ENCODE assay signal across 32 mouse cellular contexts in genomic region chr15:78468379-78468937, GRCm38 (mm10). TPM values are rescaled to one million over a fixed set of nuclear protein-coding genes. Genes with fewer than 3 reads are reported as not detected.
DNase-seq lines count a peak whose midpoint lies in the region; ATAC-seq and TF ChIP-seq lines count a peak whose summit lies in the region.
"Had no signal": no experiment of that assay in that cellular context is flagged by ENCODE, and none has a peak within 500 bp of the region (broad histone marks: within the 10 kb centered on the region; RNA-seq: fewer than 3 reads in every experiment).

Gene Tmprss6, minus strand, starts transcription at chr15:78468634.

- no peak for TF ChIP-seq EP300 in liver, embryonic 14.5 days (IDR thresholded peaks at IDR 0.05; ENCODE audit: low read depth)
- TF ChIP-seq EP300 in stomach, postnatal 0 days (optimal IDR thresholded peaks at IDR 0.05): no peak

- H3K27me3 ChIP-seq in erythroblast, embryonic 14.5 days (ENCODE audit: control insufficient read depth): no peaks in the 10 kb centered on the region
- H3K27me3 ChIP-seq in liver, adult 2 months (ENCODE audit: control insufficient read depth, insufficient read depth, low read length): no peaks in the 10 kb centered on the region
- no peaks in the 10 kb centered on the region for H3K27me3 ChIP-seq in liver, embryonic 14.5 days (ENCODE audit: control insufficient read depth, insufficient read depth, low read length)
- no peaks in the 10 kb centered on the region; the same call in 1 of the 2 replicates for H3K27me3 ChIP-seq in stomach, postnatal 0 days (ENCODE audit: control insufficient read depth, insufficient read depth, low read length)
- H3K27me3 ChIP-seq: embryonic facial prominence, embryonic 13.5 days; hindbrain, embryonic 15.5 days; limb, embryonic 13.5 days had no signal

- H3K4me2 ChIP-seq in liver, embryonic 14.5 days (ENCODE audit: low read depth): peak within 1 kb of the TSS; percentile 37
- no peak within 1 kb of the TSS for H3K4me2 ChIP-seq in stomach, postnatal 0 days (replicated peaks; ENCODE audit: low read depth)
- H3K4me2 ChIP-seq: embryonic facial prominence, embryonic 13.5 days; heart, embryonic 11.5 days; hindbrain, embryonic 15.5 days; limb, embryonic 13.5 days; lung, embryonic 14.5 days had no signal

- peak within 1 kb of the TSS; percentile 83 for H3K9ac ChIP-seq in liver, adult 2 months (ENCODE audit: low read depth, low read length)
- H3K9ac ChIP-seq in liver, embryonic 14.5 days (replicated peaks): peak within 1 kb of the TSS; percentile 13; the same call in 1 of the 2 replicates
- no peak within 1 kb of the TSS for H3K9ac ChIP-seq in stomach, postnatal 0 days (ENCODE audit: low read length)
- H3K9ac ChIP-seq: embryonic facial prominence, embryonic 13.5 days; hindbrain, embryonic 15.5 days; limb, embryonic 13.5 days; lung, embryonic 14.5 days had no signal

- H3K9me3 ChIP-seq in erythroblast, embryonic 14.5 days (ENCODE audit: control insufficient read depth, low read length): no peaks in the 10 kb centered on the region
- no peaks in the 10 kb centered on the region for H3K9me3 ChIP-seq in liver, embryonic 14.5 days (ENCODE audit: control insufficient read depth, low read length)
- H3K9me3 ChIP-seq in stomach, postnatal 0 days (ENCODE audit: control insufficient read depth, low read length): no peaks in the 10 kb centered on the region
- H3K9me3 ChIP-seq: embryonic facial prominence, embryonic 13.5 days; hindbrain, embryonic 15.5 days; limb, embryonic 13.5 days had no signal

- TF ChIP-seq CTCF in liver, adult 2 months (IDR thresholded peaks at IDR 0.05; ENCODE audit: low read depth, low read length): no peak; the same call in 1 of the 2 replicates
- no peak for TF ChIP-seq CTCF in liver, embryonic 14.5 days (IDR thresholded peaks at IDR 0.05; ENCODE audit: low read depth)
- no peak for TF ChIP-seq CTCF in stomach, postnatal 0 days (IDR thresholded peaks at IDR 0.05; ENCODE audit: low read depth)

- H3K36me3 ChIP-seq in erythroblast, embryonic 14.5 days (ENCODE audit: control insufficient read depth): no peaks in the 10 kb centered on the region; the same call in 1 of the 2 replicates
- H3K36me3 ChIP-seq in liver, adult 2 months (ENCODE audit: control insufficient read depth, insufficient read depth, low read length): peaks cover 2% of the 10 kb centered on the region; the same call in 1 of the 2 replicates
- H3K36me3 ChIP-seq in liver, embryonic 14.5 days (replicated peaks; ENCODE audit: control insufficient read depth, insufficient read depth, low read depth): no peaks in the 10 kb centered on the region
- no peaks in the 10 kb centered on the region for H3K36me3 ChIP-seq in stomach, postnatal 0 days (ENCODE audit: control insufficient read depth, insufficient read depth, low read length)
- H3K36me3 ChIP-seq: embryonic facial prominence, embryonic 13.5 days; hindbrain, embryonic 15.5 days; limb, embryonic 13.5 days had no signal

- H3K79me2 ChIP-seq in liver, adult 2 months (ENCODE audit: control insufficient read depth, insufficient read depth, low read length): peaks cover 16% of the 10 kb centered on the region; the same call in 1 of the 2 replicates

- no peaks in the 10 kb centered on the region; the same call in 1 of the 2 replicates for H3K4me1 ChIP-seq in erythroblast, embryonic 14.5 days (ENCODE audit: control insufficient read depth)
- peaks cover 37% of the 10 kb centered on the region for H3K4me1 ChIP-seq in liver, adult 2 months (ENCODE audit: control insufficient read depth, insufficient read depth, low read length)
- peaks cover 0 to 7% of the 10 kb centered on the region in 2 experiments; a peak in 2 of 4 replicates for H3K4me1 ChIP-seq in liver, embryonic 14.5 days (replicated peaks; ENCODE audit: control insufficient read depth in 2 of 2, insufficient read depth in 2 of 2, low read length in 1 of 2)
- no peaks in the 10 kb centered on the region for H3K4me1 ChIP-seq in stomach, postnatal 0 days (replicated peaks; ENCODE audit: control insufficient read depth, insufficient read depth)
- H3K4me1 ChIP-seq: embryonic facial prominence, embryonic 13.5 days; hindbrain, embryonic 15.5 days; limb, embryonic 13.5 days had no signal

- WGBS in liver, adult 2 months: 20% methylated on average over 7 of the region's 7 CpGs
- WGBS in liver, embryonic 14.5 days (ENCODE audit: insufficient replicate concordance): 54% methylated on average over 7 of the region's 7 CpGs
- WGBS in stomach, postnatal 0 days: 77% methylated on average over 7 of the region's 7 CpGs

- TF ChIP-seq POLR2A in liver, adult 2 months (IDR thresholded peaks at IDR 0.05; ENCODE audit: extremely low read depth, insufficient read depth, low read length): peak; percentile 43; the same call in 1 of the 2 replicates

- H3K27ac ChIP-seq in liver, adult 2 months (replicated peaks; ENCODE audit: insufficient read depth, low read depth, low read length): peak within 1 kb of the TSS; percentile 98
- no peak within 1 kb of the TSS for H3K27ac ChIP-seq in liver, embryonic 14.5 days
- H3K27ac ChIP-seq in stomach, postnatal 0 days (replicated peaks): no peak within 1 kb of the TSS
- H3K27ac ChIP-seq: embryonic facial prominence, embryonic 13.5 days; hindbrain, embryonic 15.5 days; limb, embryonic 13.5 days had no signal

- DNase-seq in liver, adult 2 months (ENCODE audit: extremely low read depth, low read depth, low spot score): peak; percentile 99
- DNase-seq in liver, embryonic 14.5 days (ENCODE audit: low read depth in 3 of 3, low spot score in 3 of 3): peak in 1 of 3 experiments; percentile 24
- peak; percentile 41 for DNase-seq in stomach, postnatal 0 days (ENCODE audit: low spot score)
- DNase-seq in heart, adult 9 months (ENCODE audit: low spot score in 2 of 2): no peak
- DNase-seq in cerebellum, adult 11-12 months: no peak
- DNase-seq: B cell, adult 2 months; cerebellum, adult 11 months; cerebellum, adult 9-11 months; embryo, embryonic 11 days; gastrocnemius, postnatal 25 days; heart, adult 11 months; kidney, adult 11 months; kidney, postnatal 14 days; layer of hippocampus, adult 9-11 months; lung, embryonic 14.5 days; lung, postnatal 14 days; right cerebral cortex, postnatal 25 days; thymus, adult 18-20 months; thymus, postnatal 36 days had no signal

- ATAC-seq in erythroblast, adult 5-6 weeks (replicated peaks; ENCODE audit: low FRiP score, poor library complexity, severe bottlenecking): no peak
- peak; percentile 64 for ATAC-seq in liver, embryonic 14.5 days (ENCODE audit: insufficient read depth)
- no peak for ATAC-seq in stomach, postnatal 0 days (ENCODE audit: low FRiP score, low TSS enrichment)
- ATAC-seq: activated CD4-positive, CD25-positive, alpha-beta regulatory T cell, adult 4 months; forebrain, embryonic 14.5 days; inflammation-experienced regulatory T-cells, adult 6 months; midbrain, embryonic 16.5 days had no signal

- peak within 1 kb of the TSS; percentile 29 for H3K4me3 ChIP-seq in erythroblast, embryonic 14.5 days (replicated peaks)
- H3K4me3 ChIP-seq in liver, adult 2 months (ENCODE audit: insufficient read depth, low read depth, low read length): peak within 1 kb of the TSS; percentile 82
- H3K4me3 ChIP-seq in liver, embryonic 14.5 days (ENCODE audit: insufficient read depth in 1 of 2, low read depth in 2 of 2, low read length in 2 of 2): peak within 1 kb of the TSS in 1 of 2 experiments; percentile 24; a peak in 3 of 4 replicates
- no peak within 1 kb of the TSS for H3K4me3 ChIP-seq in stomach, postnatal 0 days (ENCODE audit: low read depth, low read length)
- H3K4me3 ChIP-seq: embryonic facial prominence, embryonic 13.5 days; hindbrain, embryonic 15.5 days; limb, embryonic 13.5 days had no signal

RNA-seq across cellular contexts. Expression of gene Tmprss6, which starts in this region (rescaled TPM):
- 0.02 and 0.07 TPM in 2 replicates for polyA plus RNA-seq in erythroblast, embryonic 14.5 days (2012)
- 1.0 TPM in 1 of 2 replicates, not detected in the other for total RNA-seq in erythroblast, adult 5-6 weeks (2015; ENCODE audit: low replicate concordance)
- total RNA-seq in erythroblast, adult 5-6 weeks (2017; ENCODE audit: low replicate concordance): 0.70 TPM in 1 of 2 replicates, not detected in the other
- 188 and 242 TPM in 2 replicates for total RNA-seq in liver, adult 2 months (2014; rRNA removed)
- 514 and 542 TPM in 2 replicates for polyA plus RNA-seq in liver, adult 2 months (2012; rRNA removed)
- 11.9 and 14.4 TPM in 2 replicates for polyA plus RNA-seq in liver, embryonic 14.5 days (2012; rRNA removed)
- 9.8 and 10.7 TPM in 2 replicates for polyA plus RNA-seq in liver, embryonic 14.5 days (2014; fragmentation: Nextera tagmentation; extraction: Ambion mirVana)
- 0.48 and 0.50 TPM in 2 replicates for polyA plus RNA-seq in stomach, postnatal 0 days (2015; fragmentation: Nextera tagmentation; extraction: Ambion mirVana)
- total RNA-seq: gastrocnemius, postnatal 25 days; hematopoietic stem cell, adult 5-6 weeks; neutrophil, adult 5-6 weeks had no signal
- polyA plus RNA-seq: activated CD4-positive, CD25-positive, alpha-beta regulatory T cell, adult 4 months; inflammation-experienced regulatory T-cells, adult 6 months; neural tube, embryonic 11.5 days had no signal

Comparison
In these comparisons a context has a peak if more than half of its experiments do, and no peak if none do; other contexts are left out.
1. RNA of gene Tmprss6 (total RNA-seq): 188 to 242 TPM in liver, adult 2 months; 0.70 to 1.0 TPM in erythroblast, adult 5-6 weeks; every median in the first group is over 10 times any median in the second.
2. RNA of gene Tmprss6 (polyA plus RNA-seq): 514 to 542 TPM in liver, adult 2 months; 9.8 to 14.4 TPM in liver, embryonic 14.5 days, 0.48 to 0.50 TPM in stomach, postnatal 0 days and 0.02 to 0.07 TPM in erythroblast, embryonic 14.5 days; every median in the first group is over 10 times any median in the second.
3. Peak in DNase-seq in stomach, postnatal 0 days; RNA of the gene not detected or under 1 TPM.